Mouse (Mus musculus) limb, embryonic 13.5 days (tissue): ENCODE results near the gene Grxcr1. TPM values are rescaled to one million over a fixed set of nuclear protein-coding genes. Genes with fewer than 3 reads are reported as not detected.

Experiments
- ATAC-seq: fragments of 200-750 bp; cut with Nextera tagmentation; 2 replicates; pipeline ENCODE4 v1.8.0; 2017; ENCODE audit warnings: low read depth, moderate number of reproducible peaks, moderate TSS enrichment; ENCODE audit not compliant: low FRiP score
- H3K27ac ChIP-seq: fragments of 300-500 bp; sonication (generic); 2 replicates; pipeline ENCODE4 v1.5.1; 2015; ENCODE audit warnings: inconsistent platforms, mild to moderate bottlenecking, moderate library complexity
- H3K27me3 ChIP-seq: fragments of 300-500 bp; sonication (generic); 2 replicates; pipeline ENCODE4 v1.6.1; 2015; ENCODE audit warnings: mild to moderate bottlenecking, inconsistent platforms
- H3K36me3 ChIP-seq: fragments of 300-500 bp; sonication (generic); 2 replicates; pipeline ENCODE4 v1.6.1; 2015; ENCODE audit warnings: inconsistent platforms, mild to moderate bottlenecking, moderate library complexity
- H3K4me1 ChIP-seq: fragments of 300-500 bp; sonication (generic); 2 replicates; pipeline ENCODE4 v1.6.1; 2015; ENCODE audit warnings: inconsistent platforms
- H3K4me2 ChIP-seq: fragments of 300-500 bp; sonication (generic); replicated peaks from 2 replicates; pipeline ENCODE4 v1.6.1; 2015; ENCODE audit warnings: inconsistent platforms, mild to moderate bottlenecking, moderate library complexity
- H3K4me3 ChIP-seq: fragments of 300-500 bp; sonication (generic); 2 replicates; pipeline ENCODE4 v1.5.1; 2015; ENCODE audit warnings: moderate library complexity, mild to moderate bottlenecking, inconsistent platforms
- H3K9ac ChIP-seq: fragments of 300-500 bp; sonication (generic); 2 replicates; pipeline ENCODE4 v1.6.1; 2015; ENCODE audit warnings: mild to moderate bottlenecking, inconsistent platforms
- H3K9me3 ChIP-seq: fragments of 300-500 bp; sonication (generic); 2 replicates; pipeline ENCODE4 v1.6.1; 2016; ENCODE audit warnings: inconsistent platforms
- WGBS: fragments of 180-500 bp; shearing (Covaris S2); methylation state at CpG from one replicate; pipeline ENCODE4 v1.1.7; 2015; 5-methylcytosine and 5-hydroxymethylcytosine counted together
- polyA plus RNA-seq: library from polyadenylated mRNA; unstranded; fragments of >200 nt; fragmentation: Nextera tagmentation; extraction: Ambion mirVana; gene quantifications from 2 replicates; pipeline ENCODE4 v1.2.1, GENCODE M21; 2015

The Grxcr1 gene
- polyA plus RNA-seq, 1 experiment from 2014 or later: not detected

DNA sequence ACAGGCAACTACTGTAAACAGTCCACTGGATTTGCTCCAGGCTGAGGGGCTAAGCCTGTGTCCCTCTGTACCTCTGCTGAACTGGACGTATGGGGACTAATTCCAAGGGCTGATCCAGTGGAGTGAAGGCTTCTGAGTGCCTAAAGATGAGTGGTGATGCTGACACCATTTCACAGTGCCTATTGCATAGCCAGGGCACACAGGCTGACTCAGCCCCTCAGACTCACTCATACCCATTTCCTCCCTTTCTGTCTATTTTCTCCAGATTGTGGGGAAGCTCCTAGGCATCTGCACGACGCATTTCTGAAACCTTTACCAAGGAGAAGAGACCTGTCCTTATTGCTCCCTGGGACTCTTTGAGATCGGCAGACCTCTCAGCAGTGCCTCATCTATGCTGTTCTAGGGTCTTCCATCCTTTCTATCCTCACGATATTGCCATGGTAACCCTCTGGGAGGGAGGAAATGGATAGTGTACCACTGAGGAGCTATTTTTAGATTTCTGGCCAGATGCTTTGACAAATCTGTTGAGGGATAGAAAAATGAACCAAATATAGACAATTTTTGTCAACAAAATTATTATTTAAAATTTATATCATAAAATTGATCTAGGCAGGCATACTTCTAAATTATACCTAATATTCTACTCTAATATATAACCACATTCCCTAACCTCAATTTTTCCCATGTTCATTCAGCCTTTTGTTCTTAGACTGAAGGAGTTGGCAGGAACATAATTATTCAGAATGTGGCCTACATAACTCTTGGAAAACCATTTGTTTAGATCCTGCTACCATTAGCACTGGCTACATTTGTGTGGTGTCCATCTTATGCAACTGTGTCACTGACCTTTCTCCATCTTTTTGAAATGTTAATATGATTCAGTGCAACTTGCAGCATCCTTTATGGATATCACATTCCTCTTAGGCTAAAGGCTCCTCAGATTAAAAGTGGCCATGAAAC, 66.3 kb downstream of the Grxcr1 start:
- ATAC-seq: no peak
- 86% methylated on average over 5 of the region's 5 CpGs for WGBS
- H3K27me3 ChIP-seq: no peaks in the 10 kb centered on the region

DNA sequence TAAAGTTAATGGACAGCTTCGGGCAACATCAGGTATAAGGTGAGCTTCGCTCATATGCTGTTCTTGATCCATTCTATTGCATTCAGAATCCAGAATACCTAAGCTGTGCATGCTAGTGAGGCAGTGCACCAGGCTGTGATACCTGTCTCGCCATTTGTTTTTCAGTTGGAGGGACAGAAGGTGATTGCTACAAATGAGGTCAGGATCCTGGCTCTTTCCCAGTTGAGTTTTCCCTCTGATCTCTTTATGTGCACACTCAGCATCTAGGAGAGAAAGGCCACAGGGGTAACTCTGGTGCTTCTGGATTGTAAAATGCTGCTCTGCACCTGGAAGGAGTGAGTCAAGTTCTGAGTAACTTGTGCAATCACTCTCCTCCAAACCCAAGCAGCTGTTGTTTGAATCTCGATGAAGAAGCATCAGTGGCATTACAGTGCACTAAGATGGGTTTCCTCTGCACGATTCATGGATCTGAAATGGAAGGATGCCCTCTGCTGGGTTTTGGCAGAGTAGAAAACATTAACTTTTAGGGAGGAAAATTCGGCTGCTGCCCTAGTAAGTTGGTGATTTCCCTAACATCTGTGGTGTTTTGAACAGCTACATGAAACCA, 80.9 kb downstream of the Grxcr1 start:
- Histone ChIP-seq H3K4me2 (no peak overlapping the region), H3K36me3 (no peaks in the 10 kb centered on the region), H3K4me1 (no peaks in the 10 kb centered on the region), H3K4me3 (no peak overlapping the region), H3K9me3 (no peaks in the 10 kb centered on the region), H3K9ac (no peak overlapping the region), H3K27ac (no peak overlapping the region), H3K27me3 (no peaks in the 10 kb centered on the region)
- no peak for ATAC-seq
- WGBS: 61% methylated on average over 6 of the region's 6 CpGs

More for the DNA sequence above, 66.3 kb downstream of the Grxcr1 start:
- Histone ChIP-seq H3K4me1 (no peaks in the 10 kb centered on the region), H3K9me3 (no peaks in the 10 kb centered on the region), H3K4me3 (no peak overlapping the region), H3K36me3 (no peaks in the 10 kb centered on the region), H3K4me2 (no peak overlapping the region), H3K27ac (no peak overlapping the region), H3K9ac (no peak overlapping the region)

DNA sequence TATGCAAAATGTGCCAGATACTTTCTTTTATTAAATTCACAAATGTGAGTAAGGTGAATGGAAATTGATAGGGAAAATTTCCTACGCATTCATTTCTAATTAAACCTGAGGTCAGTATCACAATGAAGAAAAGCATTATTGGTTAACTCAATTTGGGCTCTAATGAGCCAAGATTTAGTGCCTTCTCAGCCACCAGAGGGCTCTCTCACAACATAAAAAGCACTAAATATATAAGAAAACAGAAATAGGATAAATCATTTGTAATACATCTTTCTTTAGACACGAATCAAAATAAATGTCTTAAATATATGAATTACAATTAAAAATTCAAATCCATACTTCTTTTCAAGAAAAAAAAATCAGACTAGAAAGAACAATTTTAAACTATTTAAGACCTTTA, 89.2 kb downstream of the Grxcr1 start:
- no peak overlapping the region for H3K4me3 ChIP-seq
- H3K4me1 ChIP-seq: no peaks in the 10 kb centered on the region
- no peak overlapping the region for H3K27ac ChIP-seq
- no peaks in the 10 kb centered on the region; the same call in 1 of the 2 replicates for H3K27me3 ChIP-seq
- ATAC-seq: no peak
- H3K4me2 ChIP-seq: no peak overlapping the region
- WGBS: 44% methylated on average over 2 of the region's 2 CpGs
- H3K9ac ChIP-seq: no peak overlapping the region
- H3K36me3 ChIP-seq: no peaks in the 10 kb centered on the region
- H3K9me3 ChIP-seq: no peaks in the 10 kb centered on the region

DNA sequence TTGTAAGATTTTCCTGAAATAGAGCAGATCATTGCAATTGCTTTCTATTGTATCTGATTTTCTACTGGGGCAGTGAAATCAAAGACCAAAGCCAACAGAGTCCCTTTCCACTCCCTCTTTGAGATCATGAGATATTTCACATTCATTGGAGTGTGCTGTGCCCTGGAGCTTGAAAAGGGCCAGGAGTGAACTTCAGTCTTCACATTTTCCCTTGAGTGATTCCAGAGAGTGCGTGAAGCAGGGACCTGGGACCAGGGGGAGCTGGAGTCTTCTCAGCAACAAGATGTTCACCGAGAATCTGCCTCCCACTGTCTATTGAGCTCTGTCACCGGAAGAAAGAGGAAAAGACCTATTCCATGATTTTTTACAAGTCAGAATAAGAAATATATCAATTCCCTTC, 91.2 kb downstream of the Grxcr1 start:
- Histone ChIP-seq H3K9ac (no peak overlapping the region), H3K36me3 (no peaks in the 10 kb centered on the region), H3K4me3 (no peak overlapping the region), H3K27me3 (no peaks in the 10 kb centered on the region; the same call in 1 of the 2 replicates), H3K4me1 (no peaks in the 10 kb centered on the region), H3K4me2 (no peak overlapping the region), H3K9me3 (no peaks in the 10 kb centered on the region), H3K27ac (no peak overlapping the region)
- 72% methylated on average over 3 of the region's 3 CpGs for WGBS
- ATAC-seq: no peak

DNA sequence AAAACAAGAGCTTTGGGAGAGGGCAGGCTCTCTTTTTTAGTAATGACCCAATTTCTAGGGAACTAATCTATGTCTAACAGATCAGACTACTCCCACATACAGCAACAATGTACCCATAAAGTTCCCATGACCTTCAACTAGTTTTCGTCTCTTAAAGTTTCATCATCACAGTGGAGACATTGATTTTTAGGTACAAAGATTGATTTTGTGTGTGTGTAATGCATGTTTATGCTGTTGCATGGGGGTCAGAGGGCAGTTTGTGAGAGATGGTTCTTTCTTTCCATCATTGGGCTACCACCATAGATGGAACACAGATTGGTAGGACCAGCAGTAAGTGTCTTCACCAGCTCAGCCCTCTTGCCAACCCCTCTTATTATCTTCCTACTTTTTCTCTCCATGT, 93.8 kb downstream of the Grxcr1 start:
- H3K27me3 ChIP-seq: no peaks in the 10 kb centered on the region
- no peaks in the 10 kb centered on the region for H3K4me1 ChIP-seq
- H3K36me3 ChIP-seq: no peaks in the 10 kb centered on the region
- no peak overlapping the region for H3K4me2 ChIP-seq
- WGBS: 95% methylated on average over 1 of the region's 1 CpGs
- H3K4me3 ChIP-seq: no peak overlapping the region
- no peak overlapping the region for H3K27ac ChIP-seq
- no peaks in the 10 kb centered on the region for H3K9me3 ChIP-seq
- no peak overlapping the region for H3K9ac ChIP-seq
- no peak for ATAC-seq

DNA sequence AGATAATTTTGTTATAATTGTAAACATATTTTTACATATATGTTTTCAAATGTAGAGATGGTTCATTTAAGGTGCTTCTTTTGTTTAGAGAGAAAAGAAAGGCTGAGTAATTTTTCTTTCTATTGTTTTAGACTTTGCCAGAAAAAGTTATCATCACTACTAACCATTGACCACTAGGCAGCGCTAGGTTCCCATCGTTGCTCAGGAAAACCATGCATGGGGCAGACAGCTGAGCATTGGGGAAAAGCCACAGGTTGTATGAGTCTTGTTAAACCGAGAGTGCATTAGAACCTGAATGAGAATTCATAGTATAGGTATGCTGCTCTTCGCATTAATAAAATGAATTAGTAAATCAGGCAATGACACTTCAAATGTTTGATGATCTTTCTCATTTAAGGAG, 96.8 kb downstream of the Grxcr1 start:
- H3K4me3 ChIP-seq: no peak overlapping the region
- H3K36me3 ChIP-seq: no peaks in the 10 kb centered on the region
- 9% methylated on average over 4 of the region's 4 CpGs for WGBS
- no peaks in the 10 kb centered on the region for H3K4me1 ChIP-seq
- no peaks in the 10 kb centered on the region for H3K27me3 ChIP-seq
- no peak overlapping the region for H3K27ac ChIP-seq
- peak; percentile 48; the same call in 1 of the 2 replicates for ATAC-seq
- no peak overlapping the region for H3K9ac ChIP-seq
- no peak overlapping the region for H3K4me2 ChIP-seq
- no peaks in the 10 kb centered on the region for H3K9me3 ChIP-seq

DNA sequence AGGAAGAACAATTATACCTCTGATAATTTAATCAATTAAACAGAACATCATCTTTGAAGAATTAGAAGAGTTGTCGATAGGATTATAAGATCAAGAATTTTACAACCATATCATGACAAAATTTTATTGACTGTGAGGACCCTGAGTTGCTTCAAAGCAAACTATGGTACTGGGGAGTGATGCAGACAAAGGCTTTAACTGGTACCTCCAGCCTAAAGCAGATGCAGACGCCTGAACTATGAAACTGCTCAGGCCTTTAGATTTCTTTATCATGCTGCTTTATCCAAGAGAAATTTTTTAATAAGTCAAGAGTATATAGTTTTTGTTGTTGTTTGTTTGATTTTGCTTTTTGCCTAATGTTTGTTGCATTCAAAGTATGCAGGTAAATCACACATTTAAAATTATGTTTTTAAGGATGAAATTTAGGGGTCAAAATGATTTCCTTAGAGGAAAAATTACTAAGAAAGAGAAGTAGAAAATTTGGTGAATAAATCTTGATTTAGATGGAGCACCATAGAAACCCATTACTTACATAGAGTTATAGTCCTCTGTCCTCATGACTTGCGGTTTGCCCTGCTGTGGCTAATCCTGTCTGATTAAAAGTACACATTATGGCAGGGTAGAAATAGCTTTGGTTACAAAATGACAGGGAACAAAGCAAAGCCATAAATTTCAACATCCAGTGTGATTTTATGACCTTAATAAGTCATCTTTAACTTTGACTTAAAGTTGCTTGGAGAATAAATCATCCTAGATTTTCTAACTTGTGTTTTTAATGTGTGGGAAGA, 97.4 kb downstream of the Grxcr1 start:
- no peak for ATAC-seq
- 46% methylated on average over 3 of the region's 3 CpGs for WGBS
- Histone ChIP-seq H3K9me3 (no peaks in the 10 kb centered on the region), H3K4me3 (no peak overlapping the region), H3K9ac (no peak overlapping the region), H3K36me3 (no peaks in the 10 kb centered on the region), H3K27me3 (no peaks in the 10 kb centered on the region), H3K4me1 (no peaks in the 10 kb centered on the region), H3K27ac (no peak overlapping the region), H3K4me2 (no peak overlapping the region)

DNA sequence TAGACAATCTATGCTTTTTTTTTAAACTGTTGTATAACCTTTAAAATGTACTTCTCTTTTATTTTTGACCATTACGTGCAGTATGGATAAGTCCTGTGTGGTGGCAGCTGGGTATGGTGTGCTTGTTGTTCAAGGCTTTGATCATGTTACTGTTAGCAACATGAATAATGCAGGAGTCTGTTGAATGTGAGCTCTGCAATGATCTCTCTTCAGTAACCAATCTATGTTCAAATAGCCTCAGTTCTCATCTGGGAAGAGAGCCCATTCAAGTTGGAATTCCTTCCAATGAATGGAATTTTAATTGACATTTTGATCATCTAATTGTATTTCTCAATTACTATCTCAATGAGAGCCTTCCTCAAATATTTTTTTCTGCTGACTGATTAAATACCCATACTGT, 115.2 kb downstream of the Grxcr1 start:
- Histone ChIP-seq H3K27me3 (no peaks in the 10 kb centered on the region), H3K36me3 (no peaks in the 10 kb centered on the region), H3K9ac (no peak overlapping the region), H3K4me3 (no peak overlapping the region), H3K4me1 (no peaks in the 10 kb centered on the region), H3K9me3 (no peaks in the 10 kb centered on the region), H3K27ac (no peak overlapping the region), H3K4me2 (no peak overlapping the region)
- no peak for ATAC-seq
- WGBS: 89% methylated on average over 1 of the region's 1 CpGs

DNA sequence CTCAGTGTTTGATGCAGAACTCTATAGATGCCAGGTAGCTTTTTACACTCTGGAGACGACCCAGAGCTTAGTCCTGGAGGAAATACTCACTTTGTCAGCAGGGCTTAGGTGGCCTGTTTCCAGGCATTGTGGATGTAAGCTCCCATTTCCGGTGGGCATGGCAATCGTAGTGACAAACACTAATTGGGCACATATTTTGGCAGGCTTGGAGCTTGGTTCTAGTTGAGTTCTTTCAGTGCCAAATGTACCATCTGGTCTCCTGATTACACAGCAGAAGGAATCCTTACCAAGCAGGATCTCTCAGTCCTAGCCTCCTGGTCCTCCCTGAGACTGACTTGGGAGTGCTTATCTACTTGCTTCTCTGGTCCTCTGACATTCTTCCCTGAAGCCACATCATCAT, 118.3 kb downstream of the Grxcr1 start:
- no peak for ATAC-seq
- Histone ChIP-seq H3K4me1 (no peaks in the 10 kb centered on the region), H3K4me3 (no peak overlapping the region), H3K36me3 (no peaks in the 10 kb centered on the region), H3K9me3 (no peaks in the 10 kb centered on the region), H3K27me3 (no peaks in the 10 kb centered on the region), H3K9ac (no peak overlapping the region), H3K27ac (no peak overlapping the region), H3K4me2 (no peak overlapping the region)
- WGBS: 65% methylated on average over 3 of the region's 3 CpGs

DNA sequence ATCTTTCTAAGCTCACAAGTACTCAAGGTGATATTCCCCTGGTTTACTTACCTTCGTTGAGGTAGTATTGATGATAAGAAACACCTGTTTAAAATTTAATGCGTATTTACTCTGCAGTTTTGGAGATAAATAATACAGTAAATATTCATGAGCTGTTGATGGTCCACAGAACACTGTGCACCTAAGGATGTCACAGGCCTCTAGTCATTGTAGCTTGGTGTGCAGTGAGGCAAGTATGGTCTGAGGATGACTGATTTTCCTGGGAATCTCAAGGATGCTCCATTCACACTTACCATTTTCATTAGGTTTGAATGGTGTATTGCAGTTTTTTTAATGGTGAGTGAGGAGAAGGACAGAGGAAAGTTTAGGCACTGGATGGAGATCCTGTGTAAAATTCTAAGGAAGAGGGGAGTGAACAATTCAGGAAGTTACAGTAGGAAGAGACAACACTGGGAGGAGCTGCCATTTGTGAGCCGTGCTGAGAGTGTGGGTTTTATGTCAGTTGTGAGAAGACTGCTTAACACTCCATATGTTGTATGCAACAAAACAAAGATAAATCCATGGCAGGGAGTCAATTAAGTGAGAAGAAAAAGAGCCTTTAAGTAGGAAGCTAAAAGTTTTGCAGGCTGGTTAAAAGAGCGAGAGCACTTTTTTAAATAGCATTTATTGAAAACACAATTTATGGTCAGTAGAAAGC, 118.9 kb downstream of the Grxcr1 start:
- no peaks in the 10 kb centered on the region for H3K36me3 ChIP-seq
- no peak for ATAC-seq
- 78% methylated on average over 4 of the region's 4 CpGs for WGBS
- no peak overlapping the region for H3K9ac ChIP-seq
- H3K4me2 ChIP-seq: no peak overlapping the region
- no peak overlapping the region for H3K27ac ChIP-seq
- no peaks in the 10 kb centered on the region for H3K4me1 ChIP-seq
- H3K9me3 ChIP-seq: no peaks in the 10 kb centered on the region
- H3K27me3 ChIP-seq: no peaks in the 10 kb centered on the region
- no peak overlapping the region for H3K4me3 ChIP-seq

DNA sequence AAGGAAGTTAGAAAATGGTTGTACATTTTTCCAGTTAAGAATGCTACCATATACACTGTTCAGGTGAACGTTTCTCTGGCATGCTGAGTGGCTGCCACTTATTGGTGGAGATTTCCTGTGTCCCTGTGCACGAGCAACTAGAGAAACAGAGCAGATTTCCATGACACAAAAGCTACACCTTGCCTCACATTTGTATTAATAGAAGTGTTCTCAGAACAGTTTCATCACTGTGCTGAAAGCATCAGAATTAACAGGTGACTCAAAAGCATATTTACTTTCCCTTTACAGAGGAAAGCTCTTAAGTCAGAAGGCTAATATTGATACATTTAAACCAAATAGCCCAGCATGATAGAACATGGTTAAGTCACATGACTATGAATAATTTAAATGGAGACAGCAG, 130.9 kb downstream of the Grxcr1 start:
- H3K27ac ChIP-seq: no peak overlapping the region
- H3K4me1 ChIP-seq: no peaks in the 10 kb centered on the region
- no peaks in the 10 kb centered on the region for H3K27me3 ChIP-seq
- no peak overlapping the region for H3K9ac ChIP-seq
- no peaks in the 10 kb centered on the region for H3K36me3 ChIP-seq
- WGBS: 62% methylated on average over 2 of the region's 2 CpGs
- H3K4me2 ChIP-seq: no peak overlapping the region
- no peak overlapping the region for H3K4me3 ChIP-seq
- H3K9me3 ChIP-seq: no peaks in the 10 kb centered on the region
- ATAC-seq: no peak

DNA sequence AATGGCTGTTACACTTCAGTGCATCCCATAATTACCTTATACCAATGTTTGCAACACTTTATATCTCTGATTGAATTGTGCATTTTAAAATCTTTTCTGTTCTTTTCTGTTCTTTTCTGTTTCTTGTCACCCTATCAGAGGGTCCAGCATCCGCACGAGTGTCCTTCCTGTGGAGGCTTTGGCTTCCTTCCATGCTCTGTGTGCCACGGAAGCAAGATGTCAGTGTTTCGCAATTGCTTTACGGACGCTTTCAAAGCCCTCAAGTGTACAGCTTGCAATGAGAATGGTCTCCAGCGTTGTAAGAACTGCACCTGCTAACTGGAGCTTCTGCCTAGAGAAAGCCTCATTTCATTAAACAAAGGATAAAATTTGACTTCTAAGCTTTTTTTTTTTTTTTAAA, 134.3 kb downstream of the Grxcr1 start:
- Histone ChIP-seq H3K9ac (no peak overlapping the region), H3K4me2 (no peak overlapping the region), H3K27me3 (no peaks in the 10 kb centered on the region), H3K36me3 (no peaks in the 10 kb centered on the region), H3K9me3 (no peaks in the 10 kb centered on the region), H3K4me3 (no peak overlapping the region), H3K4me1 (no peaks in the 10 kb centered on the region), H3K27ac (no peak overlapping the region)
- WGBS: 91% methylated on average over 7 of the region's 7 CpGs
- ATAC-seq: no peak
